Mouse (Mus musculus): ENCODE measurements around the gene Cxcl15.
A peak's percentile ranks its signal among the peaks of the same experiment; 100 is the strongest.

Gene Cxcl15

DNA sequence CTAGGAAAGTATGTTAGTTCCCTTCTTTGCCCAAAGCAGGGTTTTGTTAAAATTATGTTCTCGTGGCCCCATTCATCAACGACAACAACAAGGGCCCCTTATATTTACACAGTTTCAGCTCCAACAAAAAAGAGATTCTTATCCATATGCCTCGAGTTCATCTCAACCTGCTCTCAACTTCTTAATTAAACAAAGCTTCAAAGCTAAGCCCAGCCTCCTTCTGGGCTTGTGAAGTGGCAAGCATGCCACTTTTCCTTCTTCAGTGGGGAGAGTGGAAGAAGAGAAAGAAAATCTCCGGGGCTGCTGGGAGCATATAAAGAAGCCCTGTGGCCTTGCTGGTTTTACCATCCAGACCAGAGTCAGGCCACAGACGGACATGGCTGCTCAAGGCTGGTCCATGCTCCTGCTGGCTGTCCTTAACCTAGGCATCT lies at the start of gene Cxcl15:
Gene Cxcl15, plus strand, starts transcription at position 340 of the 431 bp plus-strand sequence.
- DNase-seq (ENCODE audit: low spot score), result no peak

DNA sequence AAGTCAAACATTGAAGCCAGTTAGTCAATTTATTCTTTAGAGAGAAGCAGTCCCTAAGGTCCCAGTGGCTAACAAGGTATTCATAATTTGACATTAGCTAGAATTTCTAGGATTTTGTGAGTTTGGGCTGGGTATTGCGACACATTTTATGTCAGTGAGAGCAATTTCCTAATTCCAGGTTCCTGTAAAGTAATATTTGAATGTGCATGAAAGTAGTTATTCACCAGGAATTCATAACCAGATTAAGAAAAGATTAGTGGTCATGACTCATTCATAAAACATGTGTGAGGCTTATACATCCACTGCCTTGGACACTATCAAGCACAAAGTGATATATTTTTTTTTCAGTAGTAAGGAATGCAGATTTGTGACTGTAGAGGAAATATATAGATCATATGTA lies 40.4 kb upstream of the Cxcl15 start:
- DNase-seq (ENCODE audit: low spot score), result no peak

DNA sequence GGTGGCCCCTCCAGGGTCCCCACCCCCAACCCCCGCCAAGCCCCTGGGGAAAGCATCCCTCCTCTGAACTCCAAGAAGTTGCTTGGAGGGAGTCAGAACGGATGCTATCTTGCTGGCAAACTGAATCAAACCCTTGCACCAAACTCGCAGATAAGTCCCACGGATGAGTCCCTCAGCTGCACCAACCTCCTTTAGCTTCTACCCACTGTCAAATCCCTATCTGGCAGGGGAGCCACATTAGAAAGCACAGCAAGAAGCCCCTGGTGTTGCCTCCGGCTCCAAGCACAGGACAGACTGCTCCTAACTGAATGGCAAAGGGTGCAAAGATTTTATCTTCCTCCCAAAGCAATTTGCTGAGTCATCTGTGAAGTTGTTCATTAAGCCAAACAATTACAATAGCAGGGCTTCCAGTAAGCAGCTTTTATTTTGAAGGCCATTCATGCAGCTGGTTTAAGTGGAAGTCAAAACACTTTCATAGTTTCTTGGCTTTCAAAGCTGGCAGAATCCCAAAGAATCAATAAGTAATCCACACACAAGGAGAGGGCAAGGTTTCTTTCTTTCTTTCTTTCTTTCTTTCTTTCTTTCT lies 36.2 kb upstream of the Cxcl15 start:
- DNase-seq (ENCODE audit: low spot score), result no peak

DNA sequence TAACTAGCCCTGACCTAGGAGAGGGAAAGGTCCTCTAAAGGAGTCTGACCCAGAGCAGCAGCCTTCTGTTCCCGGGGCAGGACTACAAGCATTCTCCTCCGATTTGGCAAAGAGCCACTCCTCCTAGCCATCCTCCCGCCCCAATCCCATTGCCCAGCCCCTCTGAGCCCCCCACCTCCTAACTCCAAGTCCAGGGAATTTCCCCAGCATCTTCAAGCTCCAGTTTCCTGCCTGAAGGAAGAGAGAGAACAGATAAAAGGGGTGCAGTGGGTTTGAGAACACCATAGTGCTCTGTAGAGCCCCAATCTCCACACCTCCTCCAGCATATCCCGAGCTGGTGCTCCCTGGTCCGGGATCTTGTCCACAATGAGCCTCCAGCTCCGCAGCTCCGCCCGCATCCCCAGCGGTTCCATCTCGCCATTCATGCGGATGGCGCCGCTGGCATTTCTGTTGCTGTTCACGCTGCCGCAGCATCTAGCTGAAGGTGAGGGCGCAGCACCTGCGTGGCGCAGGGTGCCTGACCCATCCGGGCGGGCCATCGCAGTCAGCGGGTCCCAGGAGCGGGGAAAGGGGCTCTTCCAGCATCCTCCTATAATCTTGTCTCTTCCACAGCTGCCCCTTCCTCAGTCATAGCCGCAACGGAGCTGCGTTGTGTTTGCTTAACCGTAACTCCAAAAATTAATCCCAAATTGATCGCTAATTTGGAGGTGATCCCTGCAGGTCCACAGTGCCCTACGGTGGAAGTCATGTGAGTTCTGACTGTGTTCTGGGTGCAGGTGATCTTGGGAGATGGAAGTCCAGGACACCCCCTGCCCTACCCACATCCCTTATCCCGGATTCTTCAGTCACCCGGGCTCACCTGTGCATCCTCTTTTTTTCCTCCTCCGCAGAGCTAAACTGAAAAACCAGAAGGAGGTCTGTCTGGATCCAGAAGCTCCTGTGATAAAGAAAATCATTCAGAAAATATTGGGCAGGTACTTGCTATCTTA lies 35.0 kb upstream of the Cxcl15 start, which contains the start of gene Cxcl5:
Gene Cxcl5, plus strand, starts transcription at position 284 of the 989 bp plus-strand sequence.
- DNase-seq (ENCODE audit: low spot score), result no peak

DNA sequence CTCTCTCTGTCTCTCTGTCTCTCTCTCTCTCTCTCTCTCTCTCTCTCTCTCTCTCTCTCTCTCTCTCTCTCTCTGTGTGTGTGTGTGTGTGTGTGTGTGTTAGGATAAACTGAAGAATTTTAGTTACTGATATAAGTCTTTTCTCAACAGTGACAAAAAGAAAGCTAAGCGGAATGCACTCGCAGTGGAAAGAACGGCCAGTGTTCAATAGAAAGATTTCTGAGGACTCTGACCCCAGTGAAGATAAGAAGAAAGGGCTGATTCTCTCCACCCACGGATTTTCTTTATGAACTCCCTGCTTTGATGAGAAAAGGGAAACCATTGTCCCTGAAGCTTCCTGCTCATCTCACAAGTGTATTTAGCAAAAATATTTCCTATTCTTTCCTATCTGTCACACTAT lies 34.0 kb upstream of the Cxcl15 start:
- DNase-seq (ENCODE audit: low spot score), result no peak

DNA sequence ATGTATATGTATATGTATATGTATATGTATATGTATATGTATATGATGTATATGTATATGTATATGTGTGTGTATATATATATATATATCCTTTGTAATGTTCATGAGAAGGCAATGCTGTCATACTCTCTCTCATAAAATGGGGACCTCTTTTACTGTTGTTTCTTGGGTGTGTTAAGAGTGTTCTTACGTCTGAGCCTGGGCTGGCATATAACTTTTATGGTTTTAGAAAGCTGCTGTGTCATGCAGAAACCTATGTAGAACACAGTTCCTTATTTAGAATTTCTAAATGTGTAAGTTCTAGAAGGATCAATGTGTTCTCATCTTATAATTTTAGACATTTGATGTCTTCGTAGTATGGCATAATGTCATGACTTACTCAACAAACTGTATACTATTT lies 33.5 kb upstream of the Cxcl15 start:
- DNase-seq (ENCODE audit: low spot score), result no peak

DNA sequence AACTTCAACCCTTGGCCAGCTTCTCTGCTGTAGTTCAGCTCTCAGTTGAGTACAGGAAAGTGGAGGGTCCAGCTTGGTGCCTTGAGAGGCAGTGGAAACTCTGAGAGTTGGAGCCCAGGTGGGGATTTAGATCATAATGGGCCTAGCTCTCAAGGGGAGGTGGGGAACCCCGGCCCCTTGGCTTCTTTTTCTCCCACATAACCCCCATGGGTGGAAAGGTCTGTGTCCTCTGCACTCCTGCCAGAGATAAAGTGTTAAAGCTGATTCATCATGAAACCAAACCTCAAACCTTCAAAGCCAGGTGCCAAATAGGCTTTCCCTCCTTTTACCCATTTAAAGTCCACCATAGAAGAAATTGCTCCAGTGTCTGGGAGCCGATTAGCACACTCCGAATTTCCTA lies 32.5 kb upstream of the Cxcl15 start:
- DNase-seq (ENCODE audit: low spot score), result no peak

DNA sequence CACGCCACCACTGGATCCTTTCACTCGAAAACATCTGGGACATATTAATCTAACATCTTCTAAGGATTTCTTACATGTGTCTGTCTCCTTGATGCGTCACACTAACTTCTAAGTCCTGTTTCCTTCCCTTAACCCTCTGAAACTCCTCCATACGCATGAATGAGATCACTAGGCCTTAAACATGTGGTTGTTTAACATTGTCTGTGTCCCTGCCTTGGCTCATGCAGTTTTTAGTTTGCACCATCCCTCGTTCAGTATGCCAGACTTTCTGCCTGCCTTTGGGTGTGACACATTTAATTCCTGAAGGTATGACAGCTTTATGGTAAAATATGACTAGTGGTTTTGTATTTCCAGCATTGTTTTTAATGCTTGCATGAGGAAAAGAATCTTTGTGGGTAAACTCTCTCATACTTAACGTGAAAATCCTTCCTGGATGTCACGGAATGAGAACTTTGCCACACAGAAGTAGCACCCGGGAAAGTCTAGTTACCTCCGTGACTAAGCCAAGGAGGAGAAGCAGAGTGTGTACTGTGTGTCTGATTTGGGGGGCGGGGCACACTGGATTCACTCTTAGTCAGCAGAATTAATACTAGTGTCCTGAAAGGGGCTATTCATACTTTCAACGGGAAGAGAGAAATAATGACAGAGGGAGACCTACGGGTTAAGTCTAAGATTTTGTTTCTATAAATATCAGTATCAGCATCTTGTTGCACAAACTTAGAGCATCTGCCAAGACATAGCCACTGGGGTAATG lies 30.2 kb upstream of the Cxcl15 start:
- no peak for DNase-seq (ENCODE audit: low spot score)

DNA sequence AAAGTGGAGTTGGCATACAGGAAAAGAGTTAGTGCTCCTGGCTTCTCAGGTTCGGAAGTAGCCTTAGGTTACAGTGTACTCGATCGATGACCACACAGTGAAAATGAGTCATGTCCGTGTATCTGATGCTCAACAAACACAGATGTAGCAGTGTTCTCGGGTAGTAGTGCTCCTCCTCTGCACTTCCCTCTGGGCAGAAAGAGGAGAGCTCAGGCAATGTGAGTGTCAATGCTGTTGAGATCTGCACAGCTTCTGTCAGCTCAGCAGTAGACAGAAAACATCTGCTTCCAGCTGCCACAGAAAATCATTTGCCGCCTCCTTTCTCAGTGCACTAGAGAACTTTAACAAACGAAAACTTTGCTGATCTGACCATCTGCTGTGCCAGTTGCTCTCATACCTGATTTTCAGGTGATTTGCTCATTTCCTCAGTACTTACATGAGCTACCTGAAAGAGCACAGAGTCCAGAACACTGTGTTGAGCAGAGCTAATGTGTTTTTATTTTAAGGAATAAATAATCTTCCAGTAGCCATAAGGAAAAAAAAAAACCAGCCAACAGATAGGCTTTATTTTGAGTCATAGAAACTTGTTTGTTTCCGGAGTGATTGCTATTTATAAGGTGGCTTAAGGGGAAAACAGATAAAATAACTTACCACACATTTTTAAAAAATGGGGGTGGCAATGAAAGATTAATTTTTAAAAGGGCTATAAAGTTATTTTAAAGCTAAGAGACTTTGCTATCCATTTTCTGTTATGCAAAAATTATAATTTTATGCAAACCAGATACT lies 28.3 kb upstream of the Cxcl15 start:
- DNase-seq (ENCODE audit: low spot score), result no peak

DNA sequence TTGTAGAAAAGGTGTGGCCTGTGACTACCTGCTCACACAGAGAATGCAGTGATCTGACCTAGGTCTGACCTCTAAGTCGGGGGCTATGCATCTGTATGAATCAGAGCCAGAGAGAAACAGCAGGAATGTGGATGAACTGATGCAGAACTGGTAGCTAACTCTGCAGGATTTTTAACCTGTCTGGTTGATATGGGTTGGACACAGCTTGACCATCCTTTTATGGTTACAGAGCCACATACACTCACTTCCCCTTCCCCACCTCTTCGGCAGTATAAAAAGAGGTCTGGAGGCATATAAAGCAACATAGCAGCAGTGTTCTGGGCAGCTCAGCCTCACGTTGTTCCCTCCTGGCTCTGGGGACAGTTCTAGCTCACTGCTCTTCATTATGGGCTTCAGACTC lies 26.1 kb upstream of the Cxcl15 start, which contains the start of gene Ppbp:
Gene Ppbp, plus strand, starts transcription at position 301 of the 400 bp plus-strand sequence.
- no peak for DNase-seq (ENCODE audit: low spot score)

DNA sequence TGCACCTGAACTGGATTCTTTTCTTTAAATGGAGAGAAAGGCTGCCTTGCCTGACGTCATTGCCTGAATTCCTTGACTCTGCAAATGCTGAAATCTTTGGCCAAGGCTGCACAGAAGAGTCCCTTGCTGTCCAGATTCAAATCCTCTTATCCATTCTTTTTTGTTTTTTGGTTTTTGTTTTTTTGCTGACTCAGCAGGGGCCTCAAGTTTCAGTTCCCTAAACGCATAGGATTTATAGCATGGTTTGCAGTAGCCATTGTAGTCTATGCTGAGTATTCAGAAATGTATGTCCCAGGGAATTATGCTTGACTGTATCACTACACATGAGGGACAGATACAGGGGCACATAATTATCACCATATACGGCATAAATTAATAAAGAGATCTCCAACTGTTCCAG lies 23.0 kb upstream of the Cxcl15 start:
- DNase-seq (ENCODE audit: low spot score), result no peak

DNA sequence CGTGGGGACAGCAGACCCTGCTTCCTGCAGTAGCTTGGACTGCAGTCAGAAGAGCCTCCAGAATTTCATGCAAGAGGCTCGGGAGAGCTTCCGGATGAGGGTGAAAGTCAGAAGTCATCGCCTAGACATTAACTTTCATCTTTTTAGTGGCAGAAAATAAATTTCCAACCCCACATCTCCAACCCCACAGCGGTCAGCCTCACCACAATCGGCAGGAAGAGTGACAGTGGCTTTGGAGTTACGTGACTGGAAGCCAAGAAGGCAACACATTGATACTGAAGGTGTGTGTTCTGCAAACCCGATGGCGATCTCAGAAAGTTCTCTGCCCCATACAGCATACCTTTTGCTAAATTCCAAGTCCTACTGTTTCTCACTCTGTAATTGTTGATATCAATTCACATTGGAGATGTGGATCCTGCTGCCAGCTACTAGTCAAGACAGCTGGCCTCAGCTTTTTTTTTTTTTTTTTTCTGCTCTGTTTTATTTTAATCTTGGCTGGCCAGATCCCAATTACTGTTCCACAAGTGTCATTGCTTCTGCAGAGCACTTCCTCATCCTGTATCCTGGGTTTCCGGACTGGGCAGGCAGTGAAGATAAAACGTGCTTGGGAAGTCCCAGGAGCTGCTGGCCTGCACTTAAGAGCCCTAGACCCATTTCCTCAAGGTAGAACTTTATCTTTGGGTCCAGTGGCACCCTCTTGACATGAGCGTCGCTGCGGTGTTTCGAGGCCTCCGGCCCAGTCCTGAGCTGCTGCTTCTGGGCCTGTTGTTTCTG lies 22.3 kb upstream of the Cxcl15 start, which contains the start of gene Pf4:
Gene Pf4, plus strand, starts transcription at position 556 of the 774 bp plus-strand sequence.
- no peak for DNase-seq (ENCODE audit: low spot score)

DNA sequence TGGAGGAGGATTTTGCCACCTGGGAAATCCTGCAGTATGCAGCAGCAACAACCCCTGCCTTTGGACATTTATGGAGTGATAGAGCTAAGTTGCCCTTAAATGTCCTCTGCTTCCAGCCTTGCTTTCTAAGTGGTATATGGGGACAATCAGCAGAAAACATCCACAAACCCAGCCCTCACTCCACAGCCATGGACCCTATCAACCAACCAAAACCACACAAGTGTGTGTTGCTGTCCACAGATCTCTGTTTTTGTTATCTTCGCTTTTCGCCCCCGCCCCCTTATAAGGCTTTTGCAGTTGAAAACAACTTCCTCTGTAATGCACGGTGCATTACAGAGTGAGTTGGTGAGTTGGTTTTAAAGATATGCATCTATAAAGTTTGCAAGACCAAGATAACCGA lies 18.8 kb upstream of the Cxcl15 start:
- no peak for DNase-seq (ENCODE audit: low spot score)

DNA sequence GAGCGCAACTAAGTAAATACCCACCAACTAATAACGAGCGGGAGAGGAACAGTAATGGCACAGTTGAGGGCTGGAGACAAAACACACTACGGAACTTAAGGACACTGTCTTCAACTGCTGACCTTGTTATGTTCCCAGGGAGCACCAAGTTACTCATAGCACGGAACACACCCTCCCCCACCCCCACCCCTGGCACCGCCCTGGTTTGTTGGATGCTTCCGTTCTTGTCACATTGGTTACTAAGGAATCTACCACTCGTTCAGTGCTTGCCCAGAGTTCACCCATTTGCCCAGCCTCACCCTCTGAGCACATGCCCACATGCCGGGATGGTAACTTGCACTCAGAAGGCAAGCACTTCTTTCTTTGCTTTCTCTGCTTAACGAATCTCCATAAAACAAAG lies 16.7 kb upstream of the Cxcl15 start:
- no peak for DNase-seq (ENCODE audit: low spot score)

DNA sequence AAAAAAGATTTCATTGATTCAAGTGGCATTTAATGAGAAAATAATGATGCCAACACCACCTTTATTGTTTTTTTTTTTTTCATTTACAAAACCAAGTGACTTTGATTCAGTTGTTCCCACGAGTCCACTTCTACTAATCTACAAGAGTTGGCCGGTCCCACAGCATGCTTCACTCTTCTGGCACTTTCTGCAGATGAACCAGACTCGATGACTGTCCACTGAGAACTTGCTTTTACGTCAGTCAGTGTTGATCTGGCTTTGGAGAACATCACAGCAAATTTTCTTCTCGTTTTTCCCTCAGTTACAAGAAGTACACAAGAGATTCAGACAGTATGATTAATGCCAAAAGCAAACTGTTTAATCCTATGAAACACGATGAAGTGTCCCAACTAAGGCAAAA lies 15.5 kb upstream of the Cxcl15 start:
- no peak for DNase-seq (ENCODE audit: low spot score)

DNA sequence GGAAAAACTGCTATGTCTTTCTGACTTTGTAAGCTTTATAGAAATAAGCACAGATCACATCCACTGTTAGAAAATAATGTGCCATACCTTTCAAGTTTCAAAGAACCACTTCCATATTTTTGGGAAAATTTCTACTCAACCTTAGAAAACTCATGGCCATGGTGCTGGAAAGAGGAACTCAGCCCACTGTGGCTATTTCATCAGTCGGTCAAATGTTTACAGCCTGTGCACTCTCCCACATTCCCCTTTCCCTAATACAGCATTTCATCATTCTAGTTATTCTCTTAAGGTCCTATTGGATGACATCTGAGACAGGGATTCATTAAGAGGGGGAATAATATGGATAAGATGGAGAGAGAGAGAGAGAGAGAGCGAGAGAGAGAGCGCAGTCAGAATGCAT lies 10.6 kb upstream of the Cxcl15 start:
- no peak for DNase-seq (ENCODE audit: low spot score)

DNA sequence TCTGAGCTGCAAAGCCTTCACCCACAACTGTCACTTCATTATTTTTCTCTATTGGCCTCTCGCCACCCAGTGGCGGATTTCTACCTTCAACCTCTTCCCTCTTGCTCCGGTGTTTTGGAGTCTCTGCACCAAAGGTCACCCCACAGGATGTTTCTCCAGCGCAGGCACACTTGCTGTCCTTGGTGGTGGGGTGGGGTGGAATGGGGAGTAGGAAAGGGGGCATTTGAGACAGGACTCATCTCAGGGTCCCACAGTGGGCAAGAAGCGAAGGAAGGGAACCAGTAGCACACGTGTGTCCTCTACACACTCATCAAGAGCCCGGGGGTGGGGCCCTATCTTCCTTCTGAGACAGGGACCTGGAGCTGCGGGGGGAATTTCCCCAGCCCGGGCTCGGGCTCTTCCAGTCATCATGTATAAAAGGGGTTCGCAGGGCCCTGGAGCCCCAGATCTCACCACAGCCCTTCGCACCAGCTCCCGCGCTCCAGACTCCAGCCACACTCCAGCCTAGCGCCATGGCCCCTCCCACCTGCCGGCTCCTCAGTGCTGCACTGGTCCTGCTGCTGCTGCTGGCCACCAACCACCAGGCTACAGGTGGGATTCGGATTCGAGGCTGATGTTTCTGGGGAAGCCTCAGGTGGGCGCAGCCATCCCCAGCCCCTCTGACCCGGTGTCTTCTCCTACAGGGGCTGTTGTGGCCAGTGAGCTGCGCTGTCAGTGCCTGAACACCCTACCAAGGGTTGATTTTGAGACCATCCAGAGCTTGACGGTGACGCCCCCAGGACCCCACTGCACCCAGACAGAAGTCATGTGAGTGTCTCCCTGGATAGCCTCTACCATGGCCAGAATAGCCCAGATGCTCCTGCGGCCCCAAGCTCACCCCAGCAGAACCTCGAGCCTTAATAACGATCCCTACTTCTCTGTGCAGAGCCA lies 8.4 kb upstream of the Cxcl15 start, which contains the start of gene Cxcl3:
Gene Cxcl3, plus strand, starts transcription at position 445 of the 930 bp plus-strand sequence.
- peak; percentile 19 for DNase-seq (ENCODE audit: low spot score)

DNA sequence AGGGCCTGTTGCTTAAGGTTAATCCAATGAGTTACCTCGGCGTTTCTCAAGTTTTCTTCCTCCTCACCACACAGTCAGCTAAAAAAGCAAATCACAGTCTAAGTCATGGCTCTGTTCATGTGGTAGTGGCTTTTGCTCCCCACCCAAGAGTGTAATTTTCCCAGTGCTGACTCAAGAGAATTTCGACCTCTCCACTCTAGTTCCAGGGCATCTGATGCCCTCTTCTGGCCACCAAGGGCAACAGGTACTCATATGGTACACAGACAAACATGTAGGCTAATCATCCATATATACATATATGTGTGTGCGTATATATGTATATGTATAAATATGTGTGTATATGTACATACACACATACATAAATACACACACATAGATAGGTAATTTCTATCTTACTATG lies 6.2 kb upstream of the Cxcl15 start:
- no peak for DNase-seq (ENCODE audit: low spot score)

DNA sequence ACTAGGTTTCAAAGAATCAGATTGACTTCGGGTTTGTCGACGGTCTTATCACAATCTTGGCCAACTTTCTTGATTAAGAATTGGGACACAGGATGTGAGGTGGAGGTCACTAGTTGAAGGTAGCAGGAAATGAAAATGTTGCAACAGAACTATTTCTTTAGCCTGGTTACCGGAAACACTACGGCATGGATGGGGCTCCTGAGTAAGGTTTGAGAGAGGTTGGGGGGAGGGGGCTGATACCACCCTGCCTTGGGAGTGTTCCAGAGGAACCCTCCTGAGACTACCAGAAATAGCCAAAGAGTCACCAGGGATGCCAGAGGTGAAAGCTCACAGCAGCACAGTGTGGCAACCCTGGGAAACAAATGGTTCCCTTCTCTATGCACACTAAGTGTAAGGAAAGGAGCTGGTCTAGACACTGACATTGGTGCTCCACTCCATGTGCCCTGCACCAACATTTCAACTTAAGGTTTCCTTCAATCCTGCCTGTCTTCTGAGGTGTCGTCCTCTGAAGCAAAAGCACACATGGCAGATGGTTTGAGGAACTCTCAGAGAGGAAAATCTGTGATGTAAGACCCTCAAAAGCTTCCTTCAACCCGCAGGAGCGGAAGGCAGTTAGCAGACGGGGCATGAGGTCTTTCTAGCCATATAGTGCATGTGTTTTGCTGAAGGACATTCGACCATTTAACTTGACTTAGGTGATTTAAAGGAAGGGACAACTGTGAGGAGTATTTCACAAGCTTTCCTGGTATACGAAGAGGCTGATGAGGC lies 4.8 kb upstream of the Cxcl15 start:
- DNase-seq (ENCODE audit: low spot score), result no peak
